Mouse (Mus musculus): Measurements from ENCODE around the gene Wdr82. TPM values are rescaled to one million over a fixed set of nuclear protein-coding genes. Genes with fewer than 3 reads are reported as not detected.

Gene Wdr82
- total RNA-seq (2021) (10 to 100 TPM; 35.1 to 37.0 TPM), polyA plus RNA-seq (2012; rRNA removed) (30.5 and 61.6 TPM in 2 replicates)
- long read RNA-seq, partial matches to known transcripts: 1 of 4 reads
- long read RNA-seq, other reads (novel, unspliced or antisense): 3 of 4 reads

DNA sequence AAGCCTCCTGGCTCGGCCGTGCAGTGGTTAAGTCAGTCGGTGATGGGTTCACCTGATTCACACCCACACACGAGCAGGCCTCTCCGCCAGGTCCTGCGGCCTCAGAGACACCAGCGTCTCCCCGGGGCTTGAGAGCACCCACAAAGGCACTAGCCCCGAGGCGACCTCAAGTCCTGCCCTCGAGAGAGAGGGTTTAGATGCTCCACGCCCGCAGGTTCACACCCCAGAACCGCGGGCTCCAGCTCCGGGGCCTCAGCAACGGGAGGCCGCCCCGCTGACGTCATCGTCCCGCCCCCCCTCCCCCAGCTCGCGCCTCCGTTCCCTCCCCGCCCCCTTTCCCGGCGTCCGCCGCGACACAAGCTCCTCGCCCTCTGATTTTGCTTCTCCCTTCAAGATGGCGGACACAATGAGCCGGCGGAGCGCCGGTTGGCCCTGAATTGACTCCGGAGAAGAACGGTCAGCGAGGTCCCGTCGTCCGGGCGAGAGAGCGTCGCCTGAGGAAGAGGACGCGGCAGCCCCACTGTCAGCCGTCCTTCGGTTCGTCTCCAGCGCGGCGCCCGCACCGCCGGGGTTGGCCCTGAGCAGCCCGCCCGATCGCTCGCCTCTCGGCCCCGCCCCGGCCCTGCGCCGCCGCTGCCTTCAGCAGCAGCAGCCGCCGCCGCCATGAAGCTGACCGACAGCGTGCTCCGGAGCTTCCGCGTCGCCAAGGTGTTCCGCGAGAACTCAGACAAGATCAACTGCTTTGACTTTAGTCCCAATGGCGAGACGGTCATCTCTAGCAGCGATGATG is at the start of gene Wdr82:
Gene Wdr82 (plus strand): TSS at position 373 of the 790 bp plus-strand sequence.
- intact Hi-C loops (cut with DNase I): loop anchor here (1.0 to 10.0 kb wide), 5 partner anchors 11 to 264 kb away; partner anchors contain the start of genes Acy1, Poc1a and Ppm1m
- H3K4me1 ChIP-seq (ENCODE audit: control insufficient read depth, insufficient read depth, low read length): peaks cover 11% of the 10 kb centered on the region
- DNase-seq: peak; percentile 91 to 93
- peak within 1 kb of the TSS; percentile 95 for H3K27ac ChIP-seq
- WGBS: 1% methylated on average over 80 of the region's 81 CpGs
- H3K27me3 ChIP-seq (ENCODE audit: control insufficient read depth, insufficient read depth, low read length): no peaks in the 10 kb centered on the region
- peaks cover 3% of the 10 kb centered on the region; the same call in 1 of the 2 replicates for H3K79me2 ChIP-seq (replicated peaks; ENCODE audit: control insufficient read depth, insufficient read depth, low read length)
- peaks cover 24% of the 10 kb centered on the region for H3K36me3 ChIP-seq (ENCODE audit: control insufficient read depth, insufficient read depth, low read length)
- TF ChIP-seq EP300 (IDR thresholded peaks at IDR 0.05; ENCODE audit: insufficient read depth, low read depth, low read length) (0 out of 2 replicates have a peak, but pooled peaks have one; percentile 10), CTCF (IDR thresholded peaks at IDR 0.05) (no peak), POLR2A (IDR thresholded peaks at IDR 0.05; ENCODE audit: insufficient read depth, low read depth, low read length) (peak; percentile 90)
- peak within 1 kb of the TSS; percentile 86 for H3K4me3 ChIP-seq
- peak within 1 kb of the TSS; percentile 97 for H3K9ac ChIP-seq (ENCODE audit: low read depth, low read length)

GRCm38 (mm10) chr9:106123599-106123998 is 47.1 kb upstream of the Wdr82 start:
- Histone ChIP-seq H3K79me2 (replicated peaks; ENCODE audit: control insufficient read depth, insufficient read depth, low read length) (no peaks in the 10 kb centered on the region), H3K36me3 (ENCODE audit: control insufficient read depth, insufficient read depth, low read length) (no peaks in the 10 kb centered on the region), H3K4me3 (no peak overlapping the region), H3K9ac (ENCODE audit: low read depth, low read length) (no peak overlapping the region), H3K27ac (no peak overlapping the region), H3K4me1 (ENCODE audit: control insufficient read depth, insufficient read depth, low read length) (no peaks in the 10 kb centered on the region), H3K27me3 (ENCODE audit: control insufficient read depth, insufficient read depth, low read length) (no peaks in the 10 kb centered on the region)
- TF ChIP-seq POLR2A (IDR thresholded peaks at IDR 0.05; ENCODE audit: insufficient read depth, low read depth, low read length) (no peak), CTCF (IDR thresholded peaks at IDR 0.05) (peak; percentile 70), EP300 (IDR thresholded peaks at IDR 0.05; ENCODE audit: insufficient read depth, low read depth, low read length) (no peak)
- no peak for DNase-seq
- intact Hi-C loops (cut with DNase I): loop anchor here (5.0 kb wide), 1 partner anchor 89 kb away; no protein-coding TSS in a partner anchor
- WGBS: 46% methylated on average over 4 of the region's 4 CpGs

DNA sequence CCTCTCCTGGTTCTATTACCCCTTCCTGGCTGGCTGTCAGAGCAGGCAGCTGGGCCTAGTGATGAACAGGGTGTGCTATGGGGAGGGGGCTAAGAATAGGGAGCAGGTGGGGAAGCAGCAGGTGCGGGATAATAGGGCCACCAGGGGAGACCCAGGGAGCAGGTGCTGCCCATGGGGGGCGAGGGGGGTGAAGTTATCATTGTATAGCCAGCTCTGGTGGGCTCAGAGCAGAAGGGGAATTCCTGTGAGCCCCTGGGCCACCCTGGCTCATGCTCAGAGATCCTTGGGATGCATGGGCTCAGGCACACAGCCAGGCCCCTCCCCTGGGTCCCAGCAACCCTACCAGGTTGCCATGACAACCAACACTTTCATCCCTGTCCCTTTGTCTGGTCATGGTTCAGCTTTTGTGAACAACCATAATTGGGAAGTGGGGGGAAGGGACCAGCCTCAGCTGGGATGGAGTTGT is 43.9 kb upstream of the Wdr82 start:
- intact Hi-C loops (cut with DNase I): no loop called here
- WGBS: 61% methylated on average over 2 of the region's 2 CpGs

DNA sequence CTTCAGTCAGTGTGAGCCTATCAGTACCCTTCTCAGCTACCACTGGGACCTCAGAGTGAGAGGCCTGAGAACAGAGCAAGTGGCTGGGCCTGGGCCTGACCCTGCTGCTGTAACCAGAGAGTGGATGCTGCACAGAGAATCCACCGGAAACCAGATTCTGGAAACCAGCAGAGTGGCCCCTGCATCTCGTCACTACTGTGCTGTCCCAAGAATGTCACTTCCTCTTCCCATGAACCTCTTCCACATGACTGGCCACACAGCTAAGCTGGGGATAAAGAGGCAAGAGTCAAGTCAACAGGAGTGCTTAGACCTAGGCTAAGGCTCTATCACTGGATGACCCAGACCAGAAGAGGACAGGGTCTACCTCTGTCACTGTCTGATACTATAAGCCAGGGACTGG is 41.7 kb upstream of the Wdr82 start:
- Histone ChIP-seq H3K27ac (no peak overlapping the region), H3K27me3 (ENCODE audit: control insufficient read depth, insufficient read depth, low read length) (no peaks in the 10 kb centered on the region), H3K9ac (ENCODE audit: low read depth, low read length) (no peak overlapping the region), H3K36me3 (ENCODE audit: control insufficient read depth, insufficient read depth, low read length) (no peaks in the 10 kb centered on the region), H3K79me2 (replicated peaks; ENCODE audit: control insufficient read depth, insufficient read depth, low read length) (no peaks in the 10 kb centered on the region), H3K4me3 (no peak overlapping the region), H3K4me1 (ENCODE audit: control insufficient read depth, insufficient read depth, low read length) (no peaks in the 10 kb centered on the region)
- TF ChIP-seq POLR2A (IDR thresholded peaks at IDR 0.05; ENCODE audit: insufficient read depth, low read depth, low read length) (no peak), CTCF (IDR thresholded peaks at IDR 0.05) (no peak), EP300 (IDR thresholded peaks at IDR 0.05; ENCODE audit: insufficient read depth, low read depth, low read length) (no peak)
- no peak for DNase-seq
- 56% methylated on average over 2 of the region's 2 CpGs for WGBS
- intact Hi-C loops (cut with DNase I): no loop called here

More for the DNA sequence above, 43.9 kb upstream of the Wdr82 start:
- no peak overlapping the region for H3K4me3 ChIP-seq
- H3K27ac ChIP-seq: no peak overlapping the region
- H3K4me1 ChIP-seq (ENCODE audit: control insufficient read depth, insufficient read depth, low read length): no peaks in the 10 kb centered on the region
- H3K27me3 ChIP-seq (ENCODE audit: control insufficient read depth, insufficient read depth, low read length): no peaks in the 10 kb centered on the region
- no peak for DNase-seq
- no peaks in the 10 kb centered on the region for H3K79me2 ChIP-seq (replicated peaks; ENCODE audit: control insufficient read depth, insufficient read depth, low read length)
- no peak for TF ChIP-seq POLR2A (IDR thresholded peaks at IDR 0.05; ENCODE audit: insufficient read depth, low read depth, low read length)
- TF ChIP-seq EP300 (IDR thresholded peaks at IDR 0.05; ENCODE audit: insufficient read depth, low read depth, low read length): no peak
- TF ChIP-seq CTCF (IDR thresholded peaks at IDR 0.05): no peak
- H3K9ac ChIP-seq (ENCODE audit: low read depth, low read length): no peak overlapping the region
- H3K36me3 ChIP-seq (ENCODE audit: control insufficient read depth, insufficient read depth, low read length): no peaks in the 10 kb centered on the region

DNA sequence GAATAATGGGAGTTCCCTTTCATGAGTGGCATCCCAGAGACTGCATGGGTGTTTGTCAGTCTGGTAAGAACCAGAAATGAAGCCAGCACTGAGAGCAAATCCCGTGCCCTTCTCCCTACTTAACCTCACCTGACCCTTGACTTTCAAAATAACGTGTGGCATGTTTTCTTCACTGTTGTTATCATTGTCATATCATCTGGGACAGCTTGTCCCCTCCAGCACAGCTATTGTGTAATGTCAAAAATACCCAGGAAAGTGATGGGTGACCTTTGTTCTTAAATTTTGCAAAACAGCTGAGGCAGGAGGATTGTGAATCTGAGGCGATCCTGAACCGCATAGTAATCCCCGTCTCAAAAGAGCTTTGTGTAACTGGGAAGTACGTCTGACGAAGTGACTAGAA is 40.5 kb upstream of the Wdr82 start:
- intact Hi-C loops (cut with DNase I): no loop called here
- WGBS: 70% methylated on average over 7 of the region's 7 CpGs
- no peaks in the 10 kb centered on the region for H3K36me3 ChIP-seq (ENCODE audit: control insufficient read depth, insufficient read depth, low read length)
- H3K9ac ChIP-seq (ENCODE audit: low read depth, low read length): no peak overlapping the region
- no peak overlapping the region for H3K4me3 ChIP-seq
- H3K79me2 ChIP-seq (replicated peaks; ENCODE audit: control insufficient read depth, insufficient read depth, low read length): no peaks in the 10 kb centered on the region
- no peaks in the 10 kb centered on the region for H3K4me1 ChIP-seq (ENCODE audit: control insufficient read depth, insufficient read depth, low read length)
- no peaks in the 10 kb centered on the region for H3K27me3 ChIP-seq (ENCODE audit: control insufficient read depth, insufficient read depth, low read length)
- no peak for DNase-seq
- TF ChIP-seq EP300 (IDR thresholded peaks at IDR 0.05; ENCODE audit: insufficient read depth, low read depth, low read length) (no peak), POLR2A (IDR thresholded peaks at IDR 0.05; ENCODE audit: insufficient read depth, low read depth, low read length) (no peak), CTCF (IDR thresholded peaks at IDR 0.05) (no peak)
- H3K27ac ChIP-seq: no peak overlapping the region

Data from heart, adult 2 months (tissue).